Comparison of ENCODE assay signal across 18 mouse cellular contexts in genomic region chr12:71867345-71868240, GRCm38 (mm10). TPM values are rescaled to one million over a fixed set of nuclear protein-coding genes. Genes with fewer than 3 reads are reported as not detected.
DNase-seq lines count a peak whose midpoint lies in the region; ATAC-seq and TF ChIP-seq lines count a peak whose summit lies in the region.
"Had no signal": no experiment of that assay in that cellular context is flagged by ENCODE, and none has a peak within 500 bp of the region (broad histone marks: within the 10 kb centered on the region; RNA-seq: fewer than 3 reads in every experiment).

No protein-coding gene starts in this region.

- H3K27me3 ChIP-seq in heart, postnatal 0 days (ENCODE audit: control insufficient read depth, insufficient read depth, low read length) = no peaks in the 10 kb centered on the region
- no peaks in the 10 kb centered on the region for H3K27me3 ChIP-seq in megakaryocyte, embryonic 14.5 days (replicated peaks)
- H3K27me3 ChIP-seq: embryonic facial prominence, embryonic 13.5 days; liver, embryonic 15.5 days; midbrain, embryonic 15.5 days; stomach, embryonic 15.5 days had no signal

- DNase-seq in gastrocnemius, adult 2 months = no peak
- DNase-seq in gastrocnemius, adult 8-10 months (ENCODE audit: low spot score in 2 of 2) = no peak
- no peak for DNase-seq in heart, postnatal 0 days (ENCODE audit: low spot score)
- no peak for DNase-seq in heart, postnatal 25 days (ENCODE audit: low spot score)
- DNase-seq in ovary, postnatal 36 days (ENCODE audit: low spot score) = no peak
- DNase-seq: B cell, adult 2 months; cerebellum, postnatal 10 days; kidney, adult 11 months; retina, postnatal 1 day had no signal

- H3K9ac ChIP-seq in heart, postnatal 0 days (replicated peaks; ENCODE audit: low read depth, low read length) = no peak overlapping the region
- H3K9ac ChIP-seq: embryonic facial prominence, embryonic 13.5 days; liver, embryonic 15.5 days; midbrain, embryonic 15.5 days; stomach, embryonic 15.5 days had no signal

- TF ChIP-seq CTCF in gastrocnemius, adult 2 months (IDR thresholded peaks at IDR 0.05) = no peak
- no peak for TF ChIP-seq CTCF in heart, postnatal 0 days (IDR thresholded peaks at IDR 0.05; ENCODE audit: low read depth)

- no peak for ATAC-seq in heart, postnatal 0 days (ENCODE audit: insufficient read depth, low read depth)
- ATAC-seq in megakaryocyte, adult 5-6 weeks (ENCODE audit: poor library complexity, severe bottlenecking) = no peak
- ATAC-seq: forebrain, embryonic 14.5 days; lung, postnatal 0 days; midbrain, embryonic 15.5 days had no signal

- H3K36me3 ChIP-seq in heart, postnatal 0 days (replicated peaks; ENCODE audit: control insufficient read depth, insufficient read depth, low read length) = no peaks in the 10 kb centered on the region
- peaks cover 98% of the 10 kb centered on the region for H3K36me3 ChIP-seq in megakaryocyte, embryonic 14.5 days (replicated peaks; ENCODE audit: low read length)
- H3K36me3 ChIP-seq: embryonic facial prominence, embryonic 13.5 days; hindbrain, embryonic 10.5 days; midbrain, embryonic 15.5 days; stomach, embryonic 15.5 days had no signal

- H3K27ac ChIP-seq in gastrocnemius, adult 2 months = peak overlapping the region; percentile 63; the same call in 1 of the 2 replicates
- peak overlapping the region; percentile 57 for H3K27ac ChIP-seq in heart, postnatal 0 days (ENCODE audit: low read depth)
- H3K27ac ChIP-seq: embryonic facial prominence, embryonic 13.5 days; hindbrain, embryonic 10.5 days; liver, embryonic 15.5 days; midbrain, embryonic 15.5 days; stomach, embryonic 15.5 days had no signal

- intact Hi-C loops in gastrocnemius, adult 2 months (cut with DNase I) = no loop called here
- intact Hi-C loops in heart, postnatal 25 days (cut with DNase I) = no loop called here

- no peaks in the 10 kb centered on the region for H3K9me3 ChIP-seq in heart, postnatal 0 days (replicated peaks; ENCODE audit: control insufficient read depth, low read length)
- no peaks in the 10 kb centered on the region for H3K9me3 ChIP-seq in megakaryocyte, embryonic 14.5 days
- H3K9me3 ChIP-seq: embryonic facial prominence, embryonic 13.5 days; hindbrain, embryonic 10.5 days; liver, embryonic 15.5 days; midbrain, embryonic 15.5 days; stomach, embryonic 15.5 days had no signal

- 62% methylated on average over 9 of the region's 9 CpGs for WGBS in heart, postnatal 0 days

- no peak overlapping the region for H3K4me3 ChIP-seq in gastrocnemius, adult 2 months
- H3K4me3 ChIP-seq in heart, postnatal 0 days (ENCODE audit: low read depth, low read length) = no peak overlapping the region
- peak overlapping the region; percentile 70 for H3K4me3 ChIP-seq in megakaryocyte, embryonic 14.5 days (replicated peaks)
- H3K4me3 ChIP-seq: embryonic facial prominence, embryonic 13.5 days; hindbrain, embryonic 10.5 days; liver, embryonic 15.5 days; midbrain, embryonic 15.5 days; stomach, embryonic 15.5 days had no signal

- peaks cover 64% of the 10 kb centered on the region for H3K4me1 ChIP-seq in heart, postnatal 0 days (ENCODE audit: control insufficient read depth, insufficient read depth)
- peaks cover 100% of the 10 kb centered on the region for H3K4me1 ChIP-seq in megakaryocyte, embryonic 14.5 days

- TF ChIP-seq EP300 in heart, postnatal 0 days (IDR thresholded peaks at IDR 0.05; ENCODE audit: low read depth) = no peak

- H3K4me2 ChIP-seq in heart, postnatal 0 days (ENCODE audit: low read depth, low read length) = no peak overlapping the region
- H3K4me2 ChIP-seq: embryonic facial prominence, embryonic 13.5 days; liver, embryonic 15.5 days; midbrain, embryonic 15.5 days; stomach, embryonic 15.5 days had no signal

RNA-seq across cellular contexts. Expression of gene Daam1, which starts 36.7 kb away (rescaled TPM):
- total RNA-seq in gastrocnemius, adult 2 months (2021) = 10 to 100 TPM in 1 of 2 experiments, 1 to 10 TPM in 1; 8.0 to 12.8 TPM
- 10 to 100 TPM in 1 of 4 experiments, 1 to 10 TPM in 3; 7.7 to 10.4 (median 8.8) TPM for total RNA-seq in gastrocnemius, adult 8-10 months (2022)
- 33.8 and 44.5 TPM in 2 replicates for total RNA-seq in heart, postnatal 0 days (2014; rRNA removed; ENCODE audit: low replicate concordance)
- 12.3 and 12.8 TPM in 2 replicates for polyA plus RNA-seq in heart, postnatal 0 days (2015; fragmentation: Nextera tagmentation; extraction: Ambion mirVana)
- total RNA-seq in heart, postnatal 25 days (2021) = 10 to 100 TPM; 78.6 to 79.5 TPM
- polyA plus RNA-seq in megakaryocyte, embryonic 14.5 days (2012; ENCODE audit: insufficient read depth, low replicate concordance) = 52.8 and 186 TPM in 2 replicates
- total RNA-seq in megakaryocyte, adult 5-6 weeks (2015) = 12.3 and 12.7 TPM in 2 replicates
- 14.6 and 18.0 TPM in 2 replicates for total RNA-seq in megakaryocyte, adult 5-6 weeks (2017)
